ENCODE assay signal across 21 mouse cellular contexts in genomic region chr1:136061790-136062141, GRCm38 (mm10). TPM values are rescaled to one million over a fixed set of nuclear protein-coding genes. Genes with fewer than 3 reads are reported as not detected.
DNase-seq lines count a peak whose midpoint lies in the region; ATAC-seq lines count a peak whose summit lies in the region.
"Had no signal": no experiment of that assay in that cellular context is flagged by ENCODE, and none has a peak within 500 bp of the region (broad histone marks: within the 10 kb centered on the region; RNA-seq: fewer than 3 reads in every experiment).

No protein-coding gene starts in this region.

- no peak overlapping the region for H3K4me3 ChIP-seq in neural tube, embryonic 14.5 days (ENCODE audit: low read depth, low read length)
- no peak overlapping the region for H3K4me3 ChIP-seq in neural tube, embryonic 15.5 days (replicated peaks)
- no peak overlapping the region for H3K4me3 ChIP-seq in hindbrain, embryonic 15.5 days
- H3K4me3 ChIP-seq: limb, embryonic 12.5 days; liver, embryonic 15.5 days; megakaryocyte, embryonic 14.5 days; myocyte had no signal

- ATAC-seq in neural tube, embryonic 14.5 days (ENCODE audit: low read depth), result 0 out of 2 replicates have a peak, but pooled peaks have one; percentile 28
- ATAC-seq in neural tube, embryonic 15.5 days (ENCODE audit: low FRiP score), result no peak
- ATAC-seq in hindbrain, embryonic 15.5 days (ENCODE audit: low FRiP score, low read depth), result peak; percentile 66; the same call in 1 of the 2 replicates
- ATAC-seq: activated CD4-positive, CD25-positive, alpha-beta regulatory T cell, adult 4 months; Patski had no signal

- no peak overlapping the region for H3K9ac ChIP-seq in neural tube, embryonic 14.5 days (replicated peaks; ENCODE audit: low read depth, low read length)
- no peak overlapping the region for H3K9ac ChIP-seq in neural tube, embryonic 15.5 days (replicated peaks)
- H3K9ac ChIP-seq in hindbrain, embryonic 15.5 days, result no peak overlapping the region
- H3K9ac ChIP-seq: limb, embryonic 12.5 days; liver, embryonic 15.5 days had no signal

- H3K36me3 ChIP-seq in neural tube, embryonic 14.5 days (ENCODE audit: control insufficient read depth, insufficient read depth, low read length), result no peaks in the 10 kb centered on the region
- no peaks in the 10 kb centered on the region for H3K36me3 ChIP-seq in neural tube, embryonic 15.5 days
- H3K36me3 ChIP-seq in hindbrain, embryonic 15.5 days, result no peaks in the 10 kb centered on the region
- H3K36me3 ChIP-seq: limb, embryonic 12.5 days; liver, embryonic 15.5 days had no signal

- no peak overlapping the region for H3K27ac ChIP-seq in neural tube, embryonic 14.5 days (ENCODE audit: low read depth, low read length)
- H3K27ac ChIP-seq in neural tube, embryonic 15.5 days (replicated peaks), result no peak overlapping the region
- H3K27ac ChIP-seq in hindbrain, embryonic 15.5 days (replicated peaks), result 0 out of 2 replicates have a peak overlapping the region, but pooled peaks have one; percentile 12
- H3K27ac ChIP-seq: liver, embryonic 15.5 days had no signal

- no peaks in the 10 kb centered on the region for H3K4me1 ChIP-seq in neural tube, embryonic 14.5 days (ENCODE audit: control insufficient read depth, insufficient read depth, low read length)
- 0 out of 2 replicates have a peak, but pooled peaks cover 6% of the 10 kb centered on the region for H3K4me1 ChIP-seq in neural tube, embryonic 15.5 days
- H3K4me1 ChIP-seq in hindbrain, embryonic 15.5 days (replicated peaks), result peaks cover 11% of the 10 kb centered on the region; the same call in 1 of the 2 replicates
- H3K4me1 ChIP-seq: limb, embryonic 12.5 days; liver, embryonic 15.5 days; megakaryocyte, embryonic 14.5 days had no signal

- WGBS in neural tube, embryonic 14.5 days, result 75% methylated on average over 7 of the region's 7 CpGs
- 78% methylated on average over 7 of the region's 7 CpGs for WGBS in neural tube, embryonic 15.5 days
- 68% methylated on average over 7 of the region's 7 CpGs for WGBS in hindbrain, embryonic 15.5 days

- no peaks in the 10 kb centered on the region for H3K27me3 ChIP-seq in neural tube, embryonic 14.5 days (ENCODE audit: control insufficient read depth, insufficient read depth, low read length)
- H3K27me3 ChIP-seq in neural tube, embryonic 15.5 days (replicated peaks), result no peaks in the 10 kb centered on the region
- no peaks in the 10 kb centered on the region for H3K27me3 ChIP-seq in hindbrain, embryonic 15.5 days
- H3K27me3 ChIP-seq: limb, embryonic 12.5 days had no signal

- H3K4me2 ChIP-seq in neural tube, embryonic 14.5 days (ENCODE audit: low read depth, low read length), result no peak overlapping the region
- H3K4me2 ChIP-seq in neural tube, embryonic 15.5 days, result no peak overlapping the region
- H3K4me2 ChIP-seq in hindbrain, embryonic 15.5 days, result no peak overlapping the region
- H3K4me2 ChIP-seq: limb, embryonic 12.5 days; liver, embryonic 15.5 days had no signal

- H3K9me3 ChIP-seq in neural tube, embryonic 14.5 days (ENCODE audit: control insufficient read depth, low read length), result no peaks in the 10 kb centered on the region
- no peaks in the 10 kb centered on the region for H3K9me3 ChIP-seq in neural tube, embryonic 15.5 days (replicated peaks)
- no peaks in the 10 kb centered on the region for H3K9me3 ChIP-seq in hindbrain, embryonic 15.5 days
- H3K9me3 ChIP-seq: limb, embryonic 12.5 days; liver, embryonic 15.5 days; megakaryocyte, embryonic 14.5 days had no signal

- peak; percentile 23 to 35 for DNase-seq in frontal cortex, postnatal 36 days (ENCODE audit: low spot score in 2 of 2)
- DNase-seq in frontal cortex, postnatal 14 days (ENCODE audit: low spot score in 2 of 2), result no peak
- DNase-seq in adrenal gland, postnatal 10 days, result no peak
- no peak for DNase-seq in thymus, postnatal 36 days
- DNase-seq: embryo, embryonic 11 days; heart, adult 11 months had no signal

RNA-seq across cellular contexts. Expression of gene Cacna1s, which starts 9.2 kb away (rescaled TPM):
- 0.20 TPM in 1 of 2 replicates, not detected in the other for polyA plus RNA-seq in neural tube, embryonic 14.5 days (2014; fragmentation: Nextera tagmentation; extraction: Ambion mirVana)
- polyA plus RNA-seq in neural tube, embryonic 15.5 days (2015; fragmentation: Nextera tagmentation; extraction: Ambion mirVana), result 0.75 and 1.1 TPM in 2 replicates
- polyA plus RNA-seq in hindbrain, embryonic 15.5 days (2015; fragmentation: Nextera tagmentation; extraction: Ambion mirVana), result 0.32 TPM in 1 of 2 replicates, not detected in the other
- 10 to 100 TPM in 1 of 2 experiments, 1 to 10 TPM in 1; 8.6 to 30.5 TPM for total RNA-seq in adrenal gland, postnatal 10 days (2021)
- polyA plus RNA-seq: Patski had no signal

RNA-seq across cellular contexts. Expression of gene Ascl5, which starts 11.2 kb away (rescaled TPM):
- not detected in 2 replicates for polyA plus RNA-seq in neural tube, embryonic 14.5 days (2014; fragmentation: Nextera tagmentation; extraction: Ambion mirVana)
- polyA plus RNA-seq in neural tube, embryonic 15.5 days (2015; fragmentation: Nextera tagmentation; extraction: Ambion mirVana), result not detected in 2 replicates
- 0.39 TPM in 1 of 2 replicates, not detected in the other for polyA plus RNA-seq in hindbrain, embryonic 15.5 days (2015; fragmentation: Nextera tagmentation; extraction: Ambion mirVana)
- not detected for total RNA-seq in adrenal gland, postnatal 10 days (2021)
- total RNA-seq: adrenal gland, postnatal 36 days; gastrocnemius, adult 8-10 months; heart, postnatal 4 days; layer of hippocampus, adult 8-10 months had no signal
- polyA plus RNA-seq: activated CD4-positive, CD25-positive, alpha-beta regulatory T cell, adult 4 months; heart, embryonic 14.5 days; limb, embryonic 12.5 days; liver, embryonic 15.5 days; Patski; small intestine, adult 2 months had no signal

RNA-seq across cellular contexts. Expression of gene Tmem9, which starts 53.8 kb away (rescaled TPM):
- polyA plus RNA-seq in neural tube, embryonic 14.5 days (2014; fragmentation: Nextera tagmentation; extraction: Ambion mirVana), result 69.9 and 115 TPM in 2 replicates
- polyA plus RNA-seq in neural tube, embryonic 15.5 days (2015; fragmentation: Nextera tagmentation; extraction: Ambion mirVana), result 188 and 194 TPM in 2 replicates
- polyA plus RNA-seq in hindbrain, embryonic 15.5 days (2015; fragmentation: Nextera tagmentation; extraction: Ambion mirVana), result 178 and 179 TPM in 2 replicates
- 10 to 100 TPM; 38.2 to 40.0 TPM for total RNA-seq in adrenal gland, postnatal 10 days (2021)

RNA-seq across cellular contexts. Expression of gene Igfn1, which starts 55.6 kb away (rescaled TPM):
- 0.08 TPM in 1 of 2 replicates, not detected in the other for polyA plus RNA-seq in neural tube, embryonic 14.5 days (2014; fragmentation: Nextera tagmentation; extraction: Ambion mirVana)
- polyA plus RNA-seq in neural tube, embryonic 15.5 days (2015; fragmentation: Nextera tagmentation; extraction: Ambion mirVana), result not detected in 2 replicates
- 0.05 TPM in 1 of 2 replicates, not detected in the other for polyA plus RNA-seq in hindbrain, embryonic 15.5 days (2015; fragmentation: Nextera tagmentation; extraction: Ambion mirVana)
- 1 to 10 TPM in 1 of 2 experiments, under 1 TPM in 1; 0.82 to 3.3 TPM for total RNA-seq in adrenal gland, postnatal 10 days (2021)
- polyA plus RNA-seq: activated CD4-positive, CD25-positive, alpha-beta regulatory T cell, adult 4 months; liver, embryonic 15.5 days; Patski had no signal

Comparison
In these comparisons a context has a peak if more than half of its experiments do, and no peak if none do; other contexts are left out.
1. DNase-seq: peak in frontal cortex, postnatal 36 days (2 of 2); none in frontal cortex, postnatal 14 days (0 of 2), adrenal gland, postnatal 10 days (single experiment) and thymus, postnatal 36 days (0 of 2).